Comparison of ENCODE assay signal across 27 mouse cellular contexts in the genomic region with DNA sequence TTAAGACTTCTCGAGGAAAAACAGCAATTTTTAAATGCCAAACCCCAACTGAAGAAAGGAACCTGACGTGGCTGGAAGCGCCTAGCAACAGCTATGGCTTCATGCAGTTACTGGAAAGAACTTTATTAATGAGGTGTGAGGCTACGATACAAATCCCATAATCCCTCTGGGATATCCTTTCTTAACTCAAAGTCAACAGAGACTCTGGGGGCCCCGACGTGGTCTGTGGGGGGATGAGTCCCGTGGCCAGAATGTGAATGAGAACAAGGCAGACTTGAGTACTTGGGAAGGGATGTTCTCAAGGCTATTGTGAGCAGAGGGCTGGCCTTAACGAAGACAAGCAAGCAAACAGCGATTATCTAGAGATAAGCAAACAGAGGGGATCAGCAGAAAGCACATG. TPM values are rescaled to one million over a fixed set of nuclear protein-coding genes. Genes with fewer than 3 reads are reported as not detected.
A peak's percentile ranks its signal among the peaks of the same experiment; 100 is the strongest.
DNase-seq lines count a peak whose midpoint lies in the region; ATAC-seq and TF ChIP-seq lines count a peak whose summit lies in the region.
"Had no signal": no experiment of that assay in that cellular context is flagged by ENCODE, and none has a peak within 500 bp of the region (broad histone marks: within the 10 kb centered on the region; RNA-seq: fewer than 3 reads in every experiment).

No protein-coding gene starts in this region.

- no peak for TF ChIP-seq CTCF in heart, adult 2 months (IDR thresholded peaks at IDR 0.05)
- TF ChIP-seq CTCF in intestine, postnatal 0 days (IDR thresholded peaks at IDR 0.05; ENCODE audit: low read depth), result no peak
- no peak for TF ChIP-seq CTCF in lung, postnatal 0 days (IDR thresholded peaks at IDR 0.05)

- H3K27ac ChIP-seq in heart, adult 2 months, result peak overlapping the region; percentile 43
- H3K27ac ChIP-seq in intestine, postnatal 0 days (ENCODE audit: low read depth, low read length), result peak overlapping the region; percentile 15; the same call in 1 of the 2 replicates
- no peak overlapping the region for H3K27ac ChIP-seq in intestine, embryonic 16.5 days (ENCODE audit: low read length)
- no peak overlapping the region for H3K27ac ChIP-seq in lung, postnatal 0 days (ENCODE audit: low read length)
- H3K27ac ChIP-seq in brown adipose tissue, adult 24 weeks (replicated peaks; ENCODE audit: low read depth, low read length), result peak overlapping the region; percentile 8; the same call in 1 of the 2 replicates
- H3K27ac ChIP-seq: hindbrain, embryonic 10.5 days; hindbrain, embryonic 15.5 days; kidney, postnatal 0 days; limb, embryonic 15.5 days; midbrain, embryonic 15.5 days had no signal

- H3K79me2 ChIP-seq in heart, adult 2 months (replicated peaks; ENCODE audit: control insufficient read depth, insufficient read depth, low read length), result peaks cover 6% of the 10 kb centered on the region

- no peak overlapping the region for H3K9ac ChIP-seq in heart, adult 2 months (ENCODE audit: low read depth, low read length)
- no peak overlapping the region; the same call in 1 of the 2 replicates for H3K9ac ChIP-seq in intestine, postnatal 0 days (ENCODE audit: low read depth, low read length)
- H3K9ac ChIP-seq in intestine, embryonic 16.5 days (ENCODE audit: low read depth, low read length), result no peak overlapping the region
- H3K9ac ChIP-seq in lung, postnatal 0 days (replicated peaks; ENCODE audit: low read depth), result no peak overlapping the region
- H3K9ac ChIP-seq: hindbrain, embryonic 15.5 days; limb, embryonic 15.5 days; liver, embryonic 15.5 days; midbrain, embryonic 15.5 days had no signal

- TF ChIP-seq POLR2A in heart, adult 2 months (IDR thresholded peaks at IDR 0.05; ENCODE audit: insufficient read depth, low read depth, low read length), result no peak

- no peak for TF ChIP-seq EP300 in heart, adult 2 months (IDR thresholded peaks at IDR 0.05; ENCODE audit: insufficient read depth, low read depth, low read length)
- no peak for TF ChIP-seq EP300 in lung, postnatal 0 days (IDR thresholded peaks at IDR 0.05)

- ATAC-seq in intestine, postnatal 0 days, result no peak
- no peak for ATAC-seq in intestine, embryonic 16.5 days
- peak; percentile 40 for ATAC-seq in lung, postnatal 0 days
- ATAC-seq: forebrain, embryonic 16.5 days; inflammation-experienced regulatory T-cells, adult 6 months; midbrain, embryonic 15.5 days had no signal

- 46% methylated on average over 9 of the region's 9 CpGs for WGBS in heart, adult 2 months
- 41% methylated on average over 9 of the region's 9 CpGs for WGBS in intestine, postnatal 0 days
- WGBS in intestine, embryonic 16.5 days, result 53% methylated on average over 9 of the region's 9 CpGs
- WGBS in lung, postnatal 0 days, result 30% methylated on average over 9 of the region's 9 CpGs

- DNase-seq in heart, adult 2 months, result no peak
- no peak for DNase-seq in heart, adult 9 months (ENCODE audit: low spot score in 2 of 2)
- DNase-seq in lung, postnatal 0 days (ENCODE audit: low spot score), result peak; percentile 62
- DNase-seq in lung, adult 18-20 months, result no peak
- no peak for DNase-seq in right cerebral cortex, adult 2 months (ENCODE audit: low spot score in 2 of 2)
- DNase-seq: adrenal gland, postnatal 14 days; cerebellum, adult 11-12 months; cerebellum, adult 9-11 months; gastrocnemius, postnatal 10 days; kidney, adult 2 months; kidney, postnatal 4 days; spleen, adult 18-20 months; thymus, postnatal 14 days had no signal

- H3K9me3 ChIP-seq in intestine, postnatal 0 days (ENCODE audit: control insufficient read depth), result no peaks in the 10 kb centered on the region
- H3K9me3 ChIP-seq in intestine, embryonic 16.5 days (ENCODE audit: control insufficient read depth, low read length), result no peaks in the 10 kb centered on the region
- H3K9me3 ChIP-seq in lung, postnatal 0 days (ENCODE audit: low read length), result no peaks in the 10 kb centered on the region
- H3K9me3 ChIP-seq: hindbrain, embryonic 10.5 days; hindbrain, embryonic 15.5 days; limb, embryonic 15.5 days; liver, embryonic 15.5 days; midbrain, embryonic 15.5 days had no signal

- H3K36me3 ChIP-seq in heart, adult 2 months (ENCODE audit: control insufficient read depth, insufficient read depth, low read length), result peaks cover 28% of the 10 kb centered on the region
- no peaks in the 10 kb centered on the region for H3K36me3 ChIP-seq in intestine, postnatal 0 days (ENCODE audit: control insufficient read depth, insufficient read depth)
- H3K36me3 ChIP-seq in intestine, embryonic 16.5 days (ENCODE audit: control insufficient read depth, insufficient read depth, low read length), result no peaks in the 10 kb centered on the region
- H3K36me3 ChIP-seq in lung, postnatal 0 days (ENCODE audit: insufficient read depth, low read length), result no peaks in the 10 kb centered on the region
- H3K36me3 ChIP-seq: hindbrain, embryonic 10.5 days; hindbrain, embryonic 15.5 days; limb, embryonic 15.5 days; liver, embryonic 15.5 days; midbrain, embryonic 15.5 days had no signal

- intact Hi-C loops in heart, adult 2 months (cut with DNase I), result no loop called here

- no peak overlapping the region for H3K4me2 ChIP-seq in intestine, postnatal 0 days (replicated peaks; ENCODE audit: low read depth)
- no peak overlapping the region for H3K4me2 ChIP-seq in intestine, embryonic 16.5 days (ENCODE audit: low read depth, low read length)
- no peak overlapping the region for H3K4me2 ChIP-seq in lung, postnatal 0 days (replicated peaks; ENCODE audit: low read depth, low read length)
- H3K4me2 ChIP-seq: hindbrain, embryonic 15.5 days; limb, embryonic 15.5 days; midbrain, embryonic 15.5 days had no signal

- peaks cover 14% of the 10 kb centered on the region for H3K4me1 ChIP-seq in heart, adult 2 months (ENCODE audit: control insufficient read depth, insufficient read depth, low read length)
- H3K4me1 ChIP-seq in intestine, postnatal 0 days (replicated peaks; ENCODE audit: control insufficient read depth, insufficient read depth, low read length), result 0 out of 2 replicates have a peak, but pooled peaks cover 2% of the 10 kb centered on the region
- H3K4me1 ChIP-seq in intestine, embryonic 16.5 days (ENCODE audit: control insufficient read depth, insufficient read depth, low read length), result peaks cover 5% of the 10 kb centered on the region; the same call in 1 of the 2 replicates
- no peaks in the 10 kb centered on the region for H3K4me1 ChIP-seq in lung, postnatal 0 days (ENCODE audit: insufficient read depth, low read depth, low read length)
- H3K4me1 ChIP-seq in brown adipose tissue, adult 24 weeks (ENCODE audit: control insufficient read depth, insufficient read depth, insufficient read length, low read length), result peaks cover 35% of the 10 kb centered on the region
- H3K4me1 ChIP-seq: hindbrain, embryonic 10.5 days; hindbrain, embryonic 15.5 days; megakaryocyte, embryonic 14.5 days; midbrain, embryonic 15.5 days had no signal

- H3K27me3 ChIP-seq in heart, adult 2 months (ENCODE audit: control insufficient read depth, insufficient read depth, low read length), result no peaks in the 10 kb centered on the region
- H3K27me3 ChIP-seq in intestine, postnatal 0 days (replicated peaks; ENCODE audit: control insufficient read depth, insufficient read depth, low read length), result no peaks in the 10 kb centered on the region
- H3K27me3 ChIP-seq in intestine, embryonic 16.5 days (replicated peaks; ENCODE audit: control insufficient read depth, insufficient read depth, low read length), result no peaks in the 10 kb centered on the region
- H3K27me3 ChIP-seq in lung, postnatal 0 days (replicated peaks; ENCODE audit: insufficient read depth, low read length), result no peaks in the 10 kb centered on the region
- H3K27me3 ChIP-seq: hindbrain, embryonic 15.5 days; limb, embryonic 15.5 days; liver, embryonic 15.5 days; midbrain, embryonic 15.5 days had no signal

- H3K4me3 ChIP-seq in heart, adult 2 months, result no peak overlapping the region
- H3K4me3 ChIP-seq in intestine, postnatal 0 days (ENCODE audit: low read depth, low read length), result no peak overlapping the region
- no peak overlapping the region for H3K4me3 ChIP-seq in intestine, embryonic 16.5 days (ENCODE audit: low read length)
- H3K4me3 ChIP-seq in lung, postnatal 0 days (ENCODE audit: low read depth, low read length), result no peak overlapping the region
- H3K4me3 ChIP-seq in brown adipose tissue, adult 24 weeks (ENCODE audit: insufficient read depth, low read depth, low read length), result no peak overlapping the region
- H3K4me3 ChIP-seq: erythroblast, embryonic 14.5 days; hindbrain, embryonic 10.5 days; hindbrain, embryonic 15.5 days; limb, embryonic 15.5 days; liver, embryonic 15.5 days; megakaryocyte, embryonic 14.5 days; midbrain, embryonic 15.5 days had no signal

RNA-seq across cellular contexts. Expression of gene Ablim1, which starts 58.1 kb away (rescaled TPM):
- total RNA-seq in heart, adult 2 months (2021), result 100 to 1,000 TPM; 418 to 454 TPM
- 101 and 165 TPM in 2 replicates for polyA plus RNA-seq in heart, adult 2 months (2012; rRNA removed)
- polyA plus RNA-seq in intestine, postnatal 0 days (2015; fragmentation: Nextera tagmentation; extraction: Ambion mirVana), result 24.4 and 28.7 TPM in 2 replicates
- polyA plus RNA-seq in intestine, embryonic 16.5 days (2015; fragmentation: Nextera tagmentation; extraction: Ambion mirVana), result 29.2 and 32.0 TPM in 2 replicates
- 50.1 and 50.7 TPM in 2 replicates for polyA plus RNA-seq in lung, postnatal 0 days (2015; fragmentation: Nextera tagmentation; extraction: Ambion mirVana)
- 52.5 and 54.2 TPM in 2 replicates for polyA plus RNA-seq in brown adipose tissue, adult 24 weeks (2012; ENCODE audit: insufficient read depth, insufficient read length, missing spikeins)
- total RNA-seq: MEL had no signal

Comparison
In these comparisons a context has a peak if more than half of its experiments do, and no peak if none do; other contexts are left out.
1. H3K27ac ChIP-seq: peak in heart, adult 2 months (single experiment), intestine, postnatal 0 days (single experiment) and brown adipose tissue, adult 24 weeks (single experiment); none in intestine, embryonic 16.5 days (single experiment) and lung, postnatal 0 days (single experiment).